Mouse (Mus musculus) left cerebral cortex, postnatal 10 days (tissue): ENCODE data around the gene Ccdc151. TPM values are rescaled to one million over a fixed set of nuclear protein-coding genes. Genes with fewer than 3 reads are reported as not detected.
A peak's percentile ranks its signal among the peaks of the same experiment; 100 is the strongest.

Experiments
- DNase-seq, 2 experiments: peaks; one replicate each; pipeline ENCODE4 v3.0.0; 2021 to 2022; ENCODE audit warnings: low spot score in 2 of 2, mixed read lengths in 1 of 2; ENCODE audit errors: extremely low spot score in 1 of 2
- intact Hi-C: fragments of 180-260 bp; cut with DNase I; formaldehyde crosslinking; loops from one replicate; pipeline ENCODE4 v1.15.1; 2025
- total RNA-seq, 2 experiments: library from RNA; stranded (reverse); gene quantifications; 2 replicates each; pipeline ENCODE4 v1.2.3; 2021

Ccdc151 gene
- total RNA-seq, 2 experiments from 2014 or later: 5.2 to 6.7 TPM

GRCm38 (mm10) chr9:22003163-22003554 lies 725 bp upstream of the Ccdc151 start:
- peak in 1 of 2 experiments; percentile 51 for DNase-seq
- intact Hi-C loops: no loop called here

- DNase-seq: no peak
- intact Hi-C loops: no loop called here
Observed at GRCm38 (mm10) chr9:22001633-22002032, 801 bp downstream of the Ccdc151 start.

- intact Hi-C loops: no loop called here
- no peak for DNase-seq
Observed at GRCm38 (mm10) chr9:22000296-22000695, 2.1 kb downstream of the Ccdc151 start.

GRCm38 (mm10) chr9:21996178-21996867 lies 6.1 kb downstream of the Ccdc151 start:
- no peak for DNase-seq
- intact Hi-C loops: loop anchor here (5.0 kb wide), 1 partner anchor 34 kb away; the partner anchor contains the start of gene Epor

- DNase-seq: no peak
- intact Hi-C loops: no loop called here
Observed at GRCm38 (mm10) chr9:21992227-21992626, 10.2 kb downstream of the Ccdc151 start.

GRCm38 (mm10) chr9:21989230-21990110 lies 13.0 kb downstream of the Ccdc151 start, which contains the start of gene Rgl3:
Rgl3 (minus strand) TSS chr9:21989446.
- intact Hi-C loops: no loop called here
- DNase-seq: peak in 1 of 2 experiments; percentile 67

GRCm38 (mm10) chr9:21988421-21989101 lies 13.9 kb downstream of the Ccdc151 start:
- intact Hi-C loops: no loop called here
- peak in 1 of 2 experiments; percentile 47 for DNase-seq

- intact Hi-C loops: no loop called here
- DNase-seq: peak in 1 of 2 experiments; percentile 44
Observed at GRCm38 (mm10) chr9:21987592-21988342, 14.7 kb downstream of the Ccdc151 start.

- intact Hi-C loops: no loop called here
- no peak for DNase-seq
Observed at GRCm38 (mm10) chr9:21983911-21984310, 18.5 kb downstream of the Ccdc151 start.

GRCm38 (mm10) chr9:21978398-21979128 lies 23.9 kb downstream of the Ccdc151 start:
- intact Hi-C loops: no loop called here

GRCm38 (mm10) chr9:21977972-21978371 lies 24.5 kb downstream of the Ccdc151 start:
- no peak for DNase-seq
- intact Hi-C loops: no loop called here

More at GRCm38 (mm10) chr9:21978398-21979128, 23.9 kb downstream of the Ccdc151 start:
- DNase-seq: no peak

- no peak for DNase-seq
- intact Hi-C loops: no loop called here
Observed at GRCm38 (mm10) chr9:21977331-21977730, 25.1 kb downstream of the Ccdc151 start.

GRCm38 (mm10) chr9:21976626-21977175 lies 25.7 kb downstream of the Ccdc151 start:
- DNase-seq: peak in 1 of 2 experiments; percentile 57
- intact Hi-C loops: no loop called here

- no peak for DNase-seq
- intact Hi-C loops: no loop called here
Observed at GRCm38 (mm10) chr9:21969304-21969703, 33.1 kb downstream of the Ccdc151 start.

GRCm38 (mm10) chr9:21968883-21969282 lies 33.6 kb downstream of the Ccdc151 start:
- intact Hi-C loops: no loop called here
- DNase-seq: no peak

GRCm38 (mm10) chr9:21963417-21963816 lies 39.0 kb downstream of the Ccdc151 start, which contains the start of gene Epor:
Epor (minus strand) TSS chr9:21963506.
- DNase-seq: peak in 1 of 2 experiments; percentile 85
- intact Hi-C loops: loop anchor here (5.0 kb wide), 1 partner anchor 34 kb away; no protein-coding TSS in a partner anchor

GRCm38 (mm10) chr9:21962416-21963059 lies 39.9 kb downstream of the Ccdc151 start:
- intact Hi-C loops: loop anchor here (5.0 kb wide), 1 partner anchor 35 kb away; no protein-coding TSS in a partner anchor
- peak in 1 of 2 experiments; percentile 88 for DNase-seq
